Mouse (Mus musculus): Measurements from ENCODE around the gene Hmx2. TPM values are rescaled to one million over a fixed set of nuclear protein-coding genes. Genes with fewer than 3 reads are reported as not detected.
A peak's percentile ranks its signal among the peaks of the same experiment; 100 is the strongest.

The Hmx2 gene
- total RNA-seq, 2 experiments from 2014 or later = not detected

GRCm38 (mm10) chr7:131559986-131560696, 11.6 kb downstream of the Hmx2 start, which contains the start of gene Bub3:
Gene Bub3, plus strand, starts transcription at chr7:131560222.
- peak; percentile 93 for DNase-seq
- Histone ChIP-seq H3K27ac (peak within 1 kb of the TSS; percentile 93), H3K4me3 (peak within 1 kb of the TSS; percentile 91)
- intact Hi-C loops (cut with DNase I) = loop anchor here (10.0 kb wide), 2 partner anchors 145 to 195 kb away; partner anchors contain the start of genes 2310057M21Rik, Acadsb and Ikzf5
- TF ChIP-seq CTCF (IDR thresholded peaks at IDR 0.05) = no peak

- Histone ChIP-seq H3K27ac (peak overlapping the region; percentile 93), H3K4me3 (peak overlapping the region; percentile 91)
- no peak for TF ChIP-seq CTCF (IDR thresholded peaks at IDR 0.05)
- no peak for DNase-seq
- intact Hi-C loops (cut with DNase I) = no loop called here
Observed at GRCm38 (mm10) chr7:131560697-131561042, 12.1 kb downstream of the Hmx2 start.

- Histone ChIP-seq H3K4me3 (no peak overlapping the region), H3K27ac (no peak overlapping the region)
- no peak for TF ChIP-seq CTCF (IDR thresholded peaks at IDR 0.05)
- no peak for DNase-seq
- intact Hi-C loops (cut with DNase I) = no loop called here
Observed at GRCm38 (mm10) chr7:131575246-131575645, 26.7 kb downstream of the Hmx2 start.

GRCm38 (mm10) chr7:131582178-131582577, 33.6 kb downstream of the Hmx2 start:
- H3K4me3 ChIP-seq = no peak overlapping the region

GRCm38 (mm10) chr7:131585551-131585950, 37.0 kb downstream of the Hmx2 start:
- intact Hi-C loops (cut with DNase I) = no loop called here
- TF ChIP-seq CTCF (IDR thresholded peaks at IDR 0.05) = no peak
- no peak overlapping the region for H3K4me3 ChIP-seq
- no peak for DNase-seq
- H3K27ac ChIP-seq = no peak overlapping the region

More at GRCm38 (mm10) chr7:131582178-131582577, 33.6 kb downstream of the Hmx2 start:
- H3K27ac ChIP-seq = no peak overlapping the region
- DNase-seq = no peak
- no peak for TF ChIP-seq CTCF (IDR thresholded peaks at IDR 0.05)
- intact Hi-C loops (cut with DNase I) = no loop called here

- H3K27ac ChIP-seq = no peak overlapping the region
- intact Hi-C loops (cut with DNase I) = no loop called here
- no peak for DNase-seq
- no peak for TF ChIP-seq CTCF (IDR thresholded peaks at IDR 0.05)
- no peak overlapping the region for H3K4me3 ChIP-seq
Observed at GRCm38 (mm10) chr7:131597779-131598482, 49.4 kb downstream of the Hmx2 start.

GRCm38 (mm10) chr7:131598483-131598824, 49.9 kb downstream of the Hmx2 start:
- no peak for TF ChIP-seq CTCF (IDR thresholded peaks at IDR 0.05)
- DNase-seq = no peak
- intact Hi-C loops (cut with DNase I) = no loop called here
- Histone ChIP-seq H3K4me3 (no peak overlapping the region), H3K27ac (no peak overlapping the region)

- H3K4me3 ChIP-seq = no peak overlapping the region
- intact Hi-C loops (cut with DNase I) = no loop called here
- TF ChIP-seq CTCF (IDR thresholded peaks at IDR 0.05) = no peak
- DNase-seq = no peak
- H3K27ac ChIP-seq = no peak overlapping the region
Observed at GRCm38 (mm10) chr7:131602106-131602505, 53.5 kb downstream of the Hmx2 start.

GRCm38 (mm10) chr7:131603186-131603585, 54.6 kb downstream of the Hmx2 start:
- no peak for TF ChIP-seq CTCF (IDR thresholded peaks at IDR 0.05)
- DNase-seq = no peak
- intact Hi-C loops (cut with DNase I) = no loop called here
- Histone ChIP-seq H3K4me3 (no peak overlapping the region), H3K27ac (no peak overlapping the region)

GRCm38 (mm10) chr7:131604946-131605345, 56.4 kb downstream of the Hmx2 start:
- Histone ChIP-seq H3K4me3 (no peak overlapping the region), H3K27ac (no peak overlapping the region)
- intact Hi-C loops (cut with DNase I) = no loop called here
- no peak for TF ChIP-seq CTCF (IDR thresholded peaks at IDR 0.05)
- no peak for DNase-seq

GRCm38 (mm10) chr7:131605481-131605880, 56.9 kb downstream of the Hmx2 start:
- TF ChIP-seq CTCF (IDR thresholded peaks at IDR 0.05) = no peak
- Histone ChIP-seq H3K27ac (no peak overlapping the region), H3K4me3 (no peak overlapping the region)
- intact Hi-C loops (cut with DNase I) = no loop called here
- no peak for DNase-seq

Other genes with a start within 250 kb of the Hmx2 start
- gene Cuzd1, start 226.5 kb upstream of the Hmx2 start, total RNA-seq (2021) = under 1 TPM; 0.38 to 0.86 TPM
- not detected for gene Fam24b, start 219.3 kb upstream of the Hmx2 start, total RNA-seq (2021)
- not detected for gene Fam24a, start 214.9 kb upstream of the Hmx2 start, total RNA-seq (2021)
- gene 2310057M21Rik, start 186.0 kb upstream of the Hmx2 start, total RNA-seq (2021) = 10 to 100 TPM; 18.5 to 24.0 TPM
- 10 to 100 TPM; 33.4 to 43.4 TPM for gene Pstk, start 177.6 kb upstream of the Hmx2 start, total RNA-seq (2021)
- gene Ikzf5, start 138.3 kb upstream of the Hmx2 start, total RNA-seq (2021) = 10 to 100 TPM; 35.4 to 36.2 TPM
- gene Acadsb, start 138.2 kb upstream of the Hmx2 start, total RNA-seq (2021) = 100 to 1,000 TPM; 143 to 219 TPM
- gene Hmx3, start 5.9 kb upstream of the Hmx2 start, total RNA-seq (2021) = not detected
- 10 to 100 TPM; 28.9 to 31.2 TPM for gene Bub3, start 11.4 kb downstream of the Hmx2 start, total RNA-seq (2021)

All from gastrocnemius, adult 2 months (tissue).